Mouse (Mus musculus): ENCODE measurements at regions not wholly inside any gene's neighbourhood (a gene's known extent, or its start where the extent isn't known, plus 50 kb on each side); places are given as distances from the start of the nearest gene placed in this dataset.

- TF ChIP-seq MYOD1 (IDR thresholded peaks at IDR 0.05; ENCODE audit: control insufficient read depth, insufficient read length, low read depth) (no peak), CTCF (IDR thresholded peaks at IDR 0.05; ENCODE audit: control insufficient read depth, insufficient read depth, insufficient read length) (no peak), FOSL1 (IDR thresholded peaks at IDR 0.05; ENCODE audit: insufficient read depth, low read length, poor library complexity, severe bottlenecking) (no peak), CEBPB (IDR thresholded peaks at IDR 0.05; ENCODE audit: low read depth) (no peak)
Measured at GRCm38 (mm10) chr7:36308106-36308620, 389.8 kb upstream of the Tshz3 start.
